Mouse (Mus musculus): Measurements from ENCODE around the gene Cdsn. TPM values are rescaled to one million over a fixed set of nuclear protein-coding genes. Genes with fewer than 3 reads are reported as not detected.

Cdsn gene
- polyA plus RNA-seq, 1 experiment from 2014 or later = 106 TPM

GRCm38 (mm10) chr17:35584330-35584937 lies 32.5 kb downstream of the Cdsn start:
- WGBS = 11% methylated on average over 15 of the region's 16 CpGs
- Histone ChIP-seq H3K9ac (ENCODE audit: low read length) (no peak overlapping the region), H3K9me3 (ENCODE audit: control insufficient read depth, low read length) (no peaks in the 10 kb centered on the region), H3K4me2 (replicated peaks; ENCODE audit: low read depth) (peak overlapping the region; percentile 29; the same call in 1 of the 2 replicates), H3K27ac (replicated peaks) (no peak overlapping the region), H3K4me3 (ENCODE audit: low read depth, low read length) (no peak overlapping the region), H3K27me3 (ENCODE audit: control insufficient read depth, insufficient read depth, low read length) (no peaks in the 10 kb centered on the region), H3K4me1 (replicated peaks; ENCODE audit: control insufficient read depth, insufficient read depth) (no peaks in the 10 kb centered on the region), H3K36me3 (ENCODE audit: control insufficient read depth, insufficient read depth, low read length) (no peaks in the 10 kb centered on the region)
- peak; percentile 58 for ATAC-seq (ENCODE audit: low FRiP score, low TSS enrichment)
- TF ChIP-seq EP300 (optimal IDR thresholded peaks at IDR 0.05) (no peak), CTCF (IDR thresholded peaks at IDR 0.05; ENCODE audit: low read depth) (peak; percentile 96)
- DNase-seq (ENCODE audit: low spot score) = peak; percentile 84

- Histone ChIP-seq H3K4me3 (ENCODE audit: low read depth, low read length) (no peak overlapping the region), H3K4me1 (replicated peaks; ENCODE audit: control insufficient read depth, insufficient read depth) (no peaks in the 10 kb centered on the region), H3K9me3 (ENCODE audit: control insufficient read depth, low read length) (no peaks in the 10 kb centered on the region), H3K27ac (replicated peaks) (no peak overlapping the region), H3K4me2 (replicated peaks; ENCODE audit: low read depth) (no peak overlapping the region), H3K36me3 (ENCODE audit: control insufficient read depth, insufficient read depth, low read length) (no peaks in the 10 kb centered on the region), H3K27me3 (ENCODE audit: control insufficient read depth, insufficient read depth, low read length) (no peaks in the 10 kb centered on the region), H3K9ac (ENCODE audit: low read length) (no peak overlapping the region)
- WGBS = 71% methylated on average over 1 of the region's 1 CpGs
- ATAC-seq (ENCODE audit: low FRiP score, low TSS enrichment) = no peak
- DNase-seq (ENCODE audit: low spot score) = no peak
- TF ChIP-seq EP300 (optimal IDR thresholded peaks at IDR 0.05) (no peak), CTCF (IDR thresholded peaks at IDR 0.05; ENCODE audit: low read depth) (peak; percentile 38)
Measured at GRCm38 (mm10) chr17:35587291-35587690, 35.4 kb downstream of the Cdsn start.

DNA sequence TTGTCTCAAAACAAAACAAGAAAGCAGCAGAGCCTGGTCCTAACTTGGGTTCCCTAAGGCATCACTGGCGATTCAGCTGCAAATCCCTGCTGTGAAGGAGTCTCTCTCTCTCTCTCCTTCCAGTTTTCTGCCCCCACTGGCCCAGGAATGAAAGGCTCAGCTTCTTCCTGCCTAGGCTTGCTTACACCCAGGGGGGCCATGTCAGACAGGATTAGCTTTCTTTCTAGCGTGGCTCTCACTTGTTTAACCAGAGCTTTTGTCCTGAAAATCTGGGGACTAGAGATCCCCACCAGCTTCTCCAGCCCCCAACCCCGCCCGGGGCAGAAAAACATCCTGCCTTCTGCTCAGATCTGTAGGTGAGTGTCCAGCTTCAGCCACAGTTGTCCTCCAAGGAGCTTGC lies 36.5 kb downstream of the Cdsn start:
- Histone ChIP-seq H3K27me3 (ENCODE audit: control insufficient read depth, insufficient read depth, low read length) (no peaks in the 10 kb centered on the region), H3K9me3 (ENCODE audit: control insufficient read depth, low read length) (no peaks in the 10 kb centered on the region), H3K36me3 (ENCODE audit: control insufficient read depth, insufficient read depth, low read length) (no peaks in the 10 kb centered on the region), H3K4me1 (replicated peaks; ENCODE audit: control insufficient read depth, insufficient read depth) (no peaks in the 10 kb centered on the region), H3K4me3 (ENCODE audit: low read depth, low read length) (no peak overlapping the region), H3K27ac (replicated peaks) (no peak overlapping the region), H3K9ac (ENCODE audit: low read length) (no peak overlapping the region), H3K4me2 (replicated peaks; ENCODE audit: low read depth) (no peak overlapping the region)
- 35% methylated on average over 4 of the region's 4 CpGs for WGBS
- TF ChIP-seq EP300 (optimal IDR thresholded peaks at IDR 0.05) (no peak), CTCF (IDR thresholded peaks at IDR 0.05; ENCODE audit: low read depth) (no peak)
- no peak for ATAC-seq (ENCODE audit: low FRiP score, low TSS enrichment)
- DNase-seq (ENCODE audit: low spot score) = no peak

GRCm38 (mm10) chr17:35590410-35591218 lies 38.7 kb downstream of the Cdsn start:
- H3K4me2 ChIP-seq (replicated peaks; ENCODE audit: low read depth) = peak overlapping the region; percentile 35; the same call in 1 of the 2 replicates
- no peak overlapping the region for H3K9ac ChIP-seq (ENCODE audit: low read length)
- 32% methylated on average over 21 of the region's 21 CpGs for WGBS
- no peaks in the 10 kb centered on the region for H3K36me3 ChIP-seq (ENCODE audit: control insufficient read depth, insufficient read depth, low read length)
- no peaks in the 10 kb centered on the region for H3K9me3 ChIP-seq (ENCODE audit: control insufficient read depth, low read length)
- peak overlapping the region; percentile 58; the same call in 1 of the 2 replicates for H3K27ac ChIP-seq (replicated peaks)
- DNase-seq (ENCODE audit: low spot score) = peak; percentile 91
- peak; percentile 90 for ATAC-seq (ENCODE audit: low FRiP score, low TSS enrichment)
- H3K27me3 ChIP-seq (ENCODE audit: control insufficient read depth, insufficient read depth, low read length) = no peaks in the 10 kb centered on the region
- no peaks in the 10 kb centered on the region for H3K4me1 ChIP-seq (replicated peaks; ENCODE audit: control insufficient read depth, insufficient read depth)
- TF ChIP-seq CTCF (IDR thresholded peaks at IDR 0.05; ENCODE audit: low read depth) (peak; percentile 97), EP300 (optimal IDR thresholded peaks at IDR 0.05) (peak; percentile 88)
- H3K4me3 ChIP-seq (ENCODE audit: low read depth, low read length) = no peak overlapping the region

GRCm38 (mm10) chr17:35591219-35591578 lies 39.3 kb downstream of the Cdsn start:
- DNase-seq (ENCODE audit: low spot score) (no peak), ATAC-seq (ENCODE audit: low FRiP score, low TSS enrichment) (no peak)
- no peak overlapping the region for H3K9ac ChIP-seq (ENCODE audit: low read length)
- no peaks in the 10 kb centered on the region for H3K4me1 ChIP-seq (replicated peaks; ENCODE audit: control insufficient read depth, insufficient read depth)
- H3K9me3 ChIP-seq (ENCODE audit: control insufficient read depth, low read length) = no peaks in the 10 kb centered on the region
- WGBS = 83% methylated on average over 7 of the region's 7 CpGs
- H3K4me2 ChIP-seq (replicated peaks; ENCODE audit: low read depth) = no peak overlapping the region
- no peak for TF ChIP-seq CTCF (IDR thresholded peaks at IDR 0.05; ENCODE audit: low read depth)
- TF ChIP-seq EP300 (optimal IDR thresholded peaks at IDR 0.05) = no peak
- no peaks in the 10 kb centered on the region for H3K36me3 ChIP-seq (ENCODE audit: control insufficient read depth, insufficient read depth, low read length)
- H3K27me3 ChIP-seq (ENCODE audit: control insufficient read depth, insufficient read depth, low read length) = no peaks in the 10 kb centered on the region
- H3K27ac ChIP-seq (replicated peaks) = no peak overlapping the region
- H3K4me3 ChIP-seq (ENCODE audit: low read depth, low read length) = no peak overlapping the region

DNA sequence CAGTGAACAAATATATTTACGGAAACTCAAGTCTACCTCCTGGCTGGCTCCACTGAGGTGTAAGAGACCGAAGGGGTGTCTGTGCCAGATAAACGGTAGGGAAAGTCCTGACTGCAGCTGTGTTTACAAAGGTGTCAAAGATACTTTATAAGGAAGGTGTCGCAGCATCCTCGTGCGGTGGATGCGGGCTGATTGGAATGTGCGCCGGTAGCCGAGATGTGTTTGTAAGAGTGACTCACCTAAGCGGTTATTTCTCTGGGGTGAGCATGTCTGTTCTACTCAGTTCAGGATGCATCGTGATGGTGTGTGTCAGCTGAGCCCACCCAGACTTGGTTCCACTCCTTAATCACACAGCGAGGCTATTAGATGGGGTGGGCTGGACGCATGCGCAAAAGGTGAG lies 39.8 kb downstream of the Cdsn start:
- ATAC-seq (ENCODE audit: low FRiP score, low TSS enrichment) = no peak
- WGBS = 44% methylated on average over 15 of the region's 15 CpGs
- H3K27ac ChIP-seq (replicated peaks) = no peak overlapping the region
- H3K9me3 ChIP-seq (ENCODE audit: control insufficient read depth, low read length) = no peaks in the 10 kb centered on the region
- TF ChIP-seq EP300 (optimal IDR thresholded peaks at IDR 0.05) (no peak), CTCF (IDR thresholded peaks at IDR 0.05; ENCODE audit: low read depth) (no peak)
- no peaks in the 10 kb centered on the region for H3K4me1 ChIP-seq (replicated peaks; ENCODE audit: control insufficient read depth, insufficient read depth)
- no peak overlapping the region for H3K4me3 ChIP-seq (ENCODE audit: low read depth, low read length)
- H3K36me3 ChIP-seq (ENCODE audit: control insufficient read depth, insufficient read depth, low read length) = no peaks in the 10 kb centered on the region
- no peak for DNase-seq (ENCODE audit: low spot score)
- no peak overlapping the region for H3K4me2 ChIP-seq (replicated peaks; ENCODE audit: low read depth)
- H3K27me3 ChIP-seq (ENCODE audit: control insufficient read depth, insufficient read depth, low read length) = no peaks in the 10 kb centered on the region
- no peak overlapping the region for H3K9ac ChIP-seq (ENCODE audit: low read length)
